In genomic region chr4:135269656-135270341, GRCm38 (mm10) we compare ENCODE assay signal across 8 mouse cellular contexts. TPM values are rescaled to one million over a fixed set of nuclear protein-coding genes. Genes with fewer than 3 reads are reported as not detected.
A peak's percentile ranks its signal among the peaks of the same experiment; 100 is the strongest.
DNase-seq lines count a peak whose midpoint lies in the region; ATAC-seq and TF ChIP-seq lines count a peak whose summit lies in the region.

No protein-coding gene starts in this region.

- H3K36me3 ChIP-seq in forebrain, embryonic 13.5 days (ENCODE audit: poor library complexity, severe bottlenecking) = no peaks in the 10 kb centered on the region
- no peaks in the 10 kb centered on the region for H3K36me3 ChIP-seq in liver, embryonic 11.5 days (ENCODE audit: control insufficient read depth, insufficient read depth, low read length)
- H3K36me3 ChIP-seq in splenic B cell, adult 2 months (ENCODE audit: control insufficient read depth, insufficient read depth, low read length, poor library complexity, severe bottlenecking) = no peaks in the 10 kb centered on the region

- H3K9me3 ChIP-seq in forebrain, embryonic 13.5 days (replicated peaks) = no peaks in the 10 kb centered on the region
- no peaks in the 10 kb centered on the region for H3K9me3 ChIP-seq in liver, embryonic 11.5 days (ENCODE audit: control insufficient read depth, low read length)

- no peak for ATAC-seq in forebrain, embryonic 13.5 days
- ATAC-seq in liver, embryonic 11.5 days (replicated peaks; ENCODE audit: low FRiP score) = no peak

- peak; percentile 60; the same call in 1 of the 2 replicates for TF ChIP-seq POLR2A in lung, adult 2 months (IDR thresholded peaks at IDR 0.05; ENCODE audit: borderline replicate concordance, extremely low read depth, low read depth, low read length)

- DNase-seq in lung, adult 2 months = no peak
- no peak for DNase-seq in lung, postnatal 4 days
- DNase-seq in liver, embryonic 11.5 days (ENCODE audit: low spot score) = no peak
- DNase-seq in splenic B cell, adult 2 months (ENCODE audit: low read depth, low spot score) = peak; percentile 53
- DNase-seq in testis, postnatal 14 days (ENCODE audit: low spot score) = no peak
- no peak for DNase-seq in gastrocnemius, postnatal 10 days
- no peak for DNase-seq in natural killer cell, adult 2 months (ENCODE audit: low spot score in 2 of 2)

- no peak for TF ChIP-seq CTCF in lung, adult 2 months (IDR thresholded peaks at IDR 0.05; ENCODE audit: insufficient read depth, low read length)

- H3K27ac ChIP-seq in forebrain, embryonic 13.5 days = no peak overlapping the region
- peak overlapping the region; percentile 47; the same call in 1 of the 2 replicates for H3K27ac ChIP-seq in liver, embryonic 11.5 days (ENCODE audit: low read depth, low read length)

- no peaks in the 10 kb centered on the region; the same call in 1 of the 2 replicates for H3K27me3 ChIP-seq in forebrain, embryonic 13.5 days
- no peaks in the 10 kb centered on the region for H3K27me3 ChIP-seq in liver, embryonic 11.5 days (replicated peaks; ENCODE audit: control insufficient read depth, insufficient read depth, low read length)
- no peaks in the 10 kb centered on the region for H3K27me3 ChIP-seq in splenic B cell, adult 2 months (ENCODE audit: control insufficient read depth, insufficient read depth, low read length, poor library complexity, severe bottlenecking)

- H3K4me3 ChIP-seq in lung, adult 2 months (replicated peaks; ENCODE audit: extremely low read depth, low read depth, low read length) = peak overlapping the region; percentile 55
- peak overlapping the region; percentile 85 for H3K4me3 ChIP-seq in forebrain, embryonic 13.5 days
- peak overlapping the region; percentile 68 for H3K4me3 ChIP-seq in liver, embryonic 11.5 days (ENCODE audit: low read depth, low read length)

- H3K9ac ChIP-seq in forebrain, embryonic 13.5 days = peak overlapping the region; percentile 95
- peak overlapping the region; percentile 96 for H3K9ac ChIP-seq in liver, embryonic 11.5 days (ENCODE audit: low read depth, low read length)

- peak overlapping the region; percentile 77 for H3K4me2 ChIP-seq in forebrain, embryonic 13.5 days
- peak overlapping the region; percentile 88 for H3K4me2 ChIP-seq in liver, embryonic 11.5 days

- H3K4me1 ChIP-seq in lung, adult 2 months (ENCODE audit: control insufficient read depth, insufficient read depth, low read length) = peaks cover 34% of the 10 kb centered on the region
- H3K4me1 ChIP-seq in forebrain, embryonic 13.5 days = peaks cover 69% of the 10 kb centered on the region
- peaks cover 46% of the 10 kb centered on the region for H3K4me1 ChIP-seq in liver, embryonic 11.5 days (replicated peaks; ENCODE audit: control insufficient read depth, insufficient read depth, low read length)

- WGBS in lung, adult 2 months = 23% methylated on average over 7 of the region's 7 CpGs
- 79% methylated on average over 7 of the region's 7 CpGs for WGBS in forebrain, embryonic 13.5 days
- WGBS in liver, embryonic 11.5 days = 69% methylated on average over 7 of the region's 7 CpGs

RNA-seq across cellular contexts. Expression of gene Clic4, which starts 2.8 kb away (rescaled TPM):
- 190 and 227 TPM in 2 replicates for polyA plus RNA-seq in lung, adult 2 months (2012; rRNA removed)
- polyA plus RNA-seq in forebrain, embryonic 13.5 days (2015; fragmentation: Nextera tagmentation; extraction: Ambion mirVana) = 146 and 153 TPM in 2 replicates
- 149 and 176 TPM in 2 replicates for polyA plus RNA-seq in liver, embryonic 11.5 days (2014; fragmentation: Nextera tagmentation; extraction: Ambion mirVana)
- 10 to 100 TPM; 56.8 to 69.7 TPM for total RNA-seq in gastrocnemius, postnatal 10 days (2021)
